Mouse (Mus musculus) thymus, adult 2 months (tissue): ENCODE results near the gene Tmco1. TPM values are rescaled to one million over a fixed set of nuclear protein-coding genes. Genes with fewer than 3 reads are reported as not detected.

Source experiments
- DNase-seq: peaks from one replicate; pipeline ENCODE4 v3.0.0; 2021
- H3K27ac ChIP-seq: fragments of 200-500 bp; 2 replicates; pipeline ENCODE4 v1.5.1; 2012; ENCODE audit warnings: low read length, control low read depth; ENCODE audit not compliant: control insufficient read depth, insufficient read depth
- H3K27me3 ChIP-seq: fragments of 200-500 bp; 2 replicates; pipeline ENCODE4 v1.6.1; 2012; ENCODE audit warnings: mild to moderate bottlenecking, low read length, moderate library complexity, mixed read lengths; ENCODE audit not compliant: control insufficient read depth, insufficient read depth
- H3K36me3 ChIP-seq: fragments of 200-500 bp; 2 replicates; pipeline ENCODE4 v1.6.1; 2012; ENCODE audit warnings: mild to moderate bottlenecking, low read length, moderate library complexity; ENCODE audit not compliant: control insufficient read depth, insufficient read depth
- H3K4me1 ChIP-seq: fragments of 200-500 bp; replicated peaks from 2 replicates; pipeline ENCODE4 v1.6.1; 2012; ENCODE audit warnings: low read length; ENCODE audit not compliant: control insufficient read depth, insufficient read depth
- H3K4me3 ChIP-seq: fragments of 200-500 bp; 2 replicates; pipeline ENCODE4 v1.5.1; 2012; ENCODE audit warnings: mild to moderate bottlenecking, low read length, control low read depth, moderate library complexity; ENCODE audit not compliant: control insufficient read depth, insufficient read depth
- CTCF ChIP-seq: fragments of 200-500 bp; IDR thresholded peaks from 2 replicates; pipeline ENCODE4 v1.5.1; 2012; ENCODE audit warnings: mild to moderate bottlenecking, control low read depth, low read length, moderate library complexity, borderline replicate concordance; ENCODE audit not compliant: control insufficient read depth, poor library complexity, insufficient read depth; ENCODE audit errors: extremely low read depth
- POLR2A ChIP-seq: fragments of 200-500 bp; IDR thresholded peaks from 2 replicates; pipeline ENCODE4 v1.6.1; 2012; ENCODE audit warnings: mild to moderate bottlenecking, low read length, control low read depth, moderate library complexity; ENCODE audit not compliant: control insufficient read depth, poor library complexity, insufficient read depth; ENCODE audit errors: extremely low read depth
- WGBS: fragments of 180-500 bp; shearing (Covaris S2); methylation state at CpG from one replicate; pipeline ENCODE4 v1.1.7; 2018; 5-methylcytosine and 5-hydroxymethylcytosine counted together
- polyA plus RNA-seq: library from polyadenylated mRNA; depleted of rRNA; stranded (reverse); fragments of >200 nt; gene quantifications from 2 replicates; pipeline ENCODE4 v1.2.3, GENCODE M21; 2012

Tmco1 gene
- polyA plus RNA-seq, 1 experiment: 44.9 TPM

DNA sequence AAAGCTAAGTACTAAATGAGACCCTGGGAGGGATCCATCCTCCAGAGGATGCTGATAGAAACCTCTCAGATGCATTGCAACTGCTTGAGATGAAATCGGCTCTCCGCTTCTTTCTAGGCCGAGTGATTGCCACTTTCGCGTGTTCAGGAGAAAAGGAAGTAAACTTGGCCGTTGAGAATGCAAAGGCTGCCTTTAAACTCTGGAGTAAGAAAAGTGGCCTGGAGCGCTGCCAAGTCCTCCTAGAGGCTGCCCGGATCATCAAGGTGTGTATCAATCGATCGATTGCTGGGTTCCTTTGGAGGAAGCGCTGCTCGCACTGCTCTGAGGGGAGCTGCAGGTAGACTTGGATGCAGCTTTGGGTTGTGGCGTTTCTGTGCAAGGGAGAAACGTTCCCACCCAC, 44.2 kb downstream of the Tmco1 start:
- no peak overlapping the region for H3K4me3 ChIP-seq
- no peaks in the 10 kb centered on the region for H3K27me3 ChIP-seq
- H3K4me1 ChIP-seq: peaks cover 4% of the 10 kb centered on the region; the same call in 1 of the 2 replicates
- TF ChIP-seq CTCF: no peak
- no peak for TF ChIP-seq POLR2A
- H3K27ac ChIP-seq: no peak overlapping the region
- 90% methylated on average over 14 of the region's 14 CpGs for WGBS
- peaks cover 33% of the 10 kb centered on the region for H3K36me3 ChIP-seq
- no peak for DNase-seq

DNA sequence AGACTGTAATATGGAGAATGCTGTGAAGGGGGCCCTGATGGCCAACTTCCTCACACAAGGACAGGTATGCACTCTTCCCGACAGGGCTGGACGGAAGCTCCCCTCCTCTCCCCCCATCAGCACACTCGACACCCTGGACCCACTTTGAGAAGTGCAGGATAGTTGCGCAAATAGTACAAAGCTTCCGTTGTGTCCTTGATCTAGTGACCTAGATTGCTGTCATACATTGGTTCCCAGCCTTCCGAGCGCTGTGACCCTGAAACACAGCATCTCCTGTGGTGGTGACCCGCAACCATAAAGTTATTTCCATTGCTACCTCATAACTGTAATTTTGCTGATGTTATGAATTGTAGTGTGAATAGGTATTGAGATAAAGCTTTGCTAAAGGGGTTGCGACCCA, 49.2 kb downstream of the Tmco1 start:
- no peaks in the 10 kb centered on the region for H3K4me1 ChIP-seq
- H3K4me3 ChIP-seq: no peak overlapping the region
- TF ChIP-seq CTCF (no peak), POLR2A (no peak)
- H3K27ac ChIP-seq: no peak overlapping the region
- no peak for DNase-seq
- WGBS: 98% methylated on average over 9 of the region's 9 CpGs
- peaks cover 45% of the 10 kb centered on the region for H3K36me3 ChIP-seq
- H3K27me3 ChIP-seq: no peaks in the 10 kb centered on the region

DNA sequence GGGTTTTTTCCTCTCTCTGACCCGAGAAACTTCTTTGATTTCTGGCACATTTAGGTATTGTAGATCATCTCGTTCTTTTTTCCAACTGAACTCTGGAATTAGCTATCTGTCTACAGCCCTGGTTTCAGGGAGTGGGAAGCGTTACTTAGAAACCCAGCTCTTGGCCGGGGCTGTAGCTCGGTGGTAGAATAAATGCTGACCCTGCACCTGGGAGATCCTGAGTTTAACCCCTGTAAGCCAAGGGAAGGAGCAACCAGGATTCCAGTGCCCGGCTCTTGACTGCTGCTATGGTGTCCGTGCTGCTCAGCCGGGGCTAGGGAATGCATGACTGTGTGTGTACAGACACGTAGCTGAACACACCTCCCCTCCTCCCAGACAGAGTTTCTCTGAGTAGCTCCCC, 50.6 kb downstream of the Tmco1 start:
- no peak for TF ChIP-seq CTCF
- TF ChIP-seq POLR2A: no peak
- whole genome bisulfite sequencing: 95% methylated on average over 9 of the region's 9 CpGs
- no peaks in the 10 kb centered on the region for H3K27me3 ChIP-seq
- peaks cover 48% of the 10 kb centered on the region for H3K36me3 ChIP-seq
- no peaks in the 10 kb centered on the region for H3K4me1 ChIP-seq
- no peak overlapping the region for H3K27ac ChIP-seq
- DNase-seq: no peak
- H3K4me3 ChIP-seq: no peak overlapping the region

DNA sequence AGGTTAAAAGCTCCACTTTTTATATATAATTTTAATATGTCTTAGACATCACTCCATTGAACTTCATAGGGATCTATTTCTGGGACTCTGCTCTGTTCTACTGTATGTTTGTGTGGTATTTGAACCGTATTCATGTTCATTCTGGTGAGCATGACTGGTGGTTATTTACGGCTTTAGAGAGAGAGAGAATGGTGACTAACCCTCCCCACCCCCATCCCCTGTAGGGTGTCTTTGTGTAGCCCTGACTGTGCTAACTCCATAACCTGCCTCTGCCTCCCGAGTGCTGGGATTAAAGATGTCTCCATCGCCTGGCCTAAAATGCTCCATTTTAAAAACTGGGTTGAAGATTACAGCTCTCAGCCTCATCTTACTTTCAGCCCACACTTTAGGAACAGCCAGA, 52.1 kb downstream of the Tmco1 start:
- DNase-seq: no peak
- 92% methylated on average over 4 of the region's 4 CpGs for WGBS
- H3K4me1 ChIP-seq: no peaks in the 10 kb centered on the region
- peaks cover 36% of the 10 kb centered on the region for H3K36me3 ChIP-seq
- H3K27ac ChIP-seq: no peak overlapping the region
- H3K4me3 ChIP-seq: no peak overlapping the region
- H3K27me3 ChIP-seq: no peaks in the 10 kb centered on the region
- TF ChIP-seq CTCF: no peak
- no peak for TF ChIP-seq POLR2A

DNA sequence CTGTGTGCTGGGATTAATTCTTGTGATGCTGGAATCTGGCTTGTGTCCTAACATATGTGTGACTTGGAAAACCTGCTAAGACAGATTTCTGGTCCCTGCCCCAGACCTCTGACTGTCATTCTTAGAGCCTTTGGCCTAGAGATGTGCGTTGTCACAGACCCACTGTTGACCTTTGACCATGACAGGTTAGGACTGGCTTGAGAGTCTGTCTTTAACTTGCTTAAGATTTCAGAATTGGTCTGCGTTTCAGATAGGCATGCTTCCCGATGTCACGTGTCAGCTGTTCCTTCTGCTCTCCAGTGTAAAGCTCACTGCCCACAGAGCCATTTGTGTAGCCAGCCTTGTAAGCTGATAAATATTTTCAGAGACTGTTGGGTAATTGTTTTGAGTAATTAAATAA, 54.6 kb downstream of the Tmco1 start:
- H3K4me3 ChIP-seq: no peak overlapping the region
- H3K36me3 ChIP-seq: peaks cover 17% of the 10 kb centered on the region
- no peaks in the 10 kb centered on the region for H3K27me3 ChIP-seq
- H3K4me1 ChIP-seq: no peaks in the 10 kb centered on the region
- TF ChIP-seq POLR2A: no peak
- TF ChIP-seq CTCF: no peak
- no peak overlapping the region for H3K27ac ChIP-seq
- WGBS: 98% methylated on average over 4 of the region's 4 CpGs
- DNase-seq: no peak

DNA sequence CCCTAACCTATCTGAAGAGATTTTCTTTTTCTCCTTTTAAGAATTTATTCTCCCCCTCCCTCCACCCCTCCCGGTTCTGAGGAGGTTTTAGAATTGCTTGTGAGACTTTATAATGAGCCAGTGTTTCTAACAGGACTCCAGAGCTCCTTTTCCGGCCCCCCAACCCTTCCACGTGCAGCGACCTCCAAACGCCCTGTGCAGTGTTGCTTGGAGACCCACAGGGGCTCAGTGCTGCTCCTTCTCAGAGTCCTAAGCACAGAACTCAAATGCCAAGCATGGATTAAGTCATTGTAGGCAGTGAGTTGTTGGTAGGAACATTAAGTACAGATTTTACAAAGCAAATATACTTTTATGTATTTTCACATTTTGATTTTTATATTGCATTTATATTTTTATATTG, 55.1 kb downstream of the Tmco1 start:
- Histone ChIP-seq H3K4me1 (no peaks in the 10 kb centered on the region), H3K36me3 (peaks cover 17% of the 10 kb centered on the region), H3K27me3 (no peaks in the 10 kb centered on the region), H3K27ac (no peak overlapping the region), H3K4me3 (no peak overlapping the region)
- no peak for TF ChIP-seq POLR2A
- no peak for DNase-seq
- 96% methylated on average over 5 of the region's 5 CpGs for WGBS

DNA sequence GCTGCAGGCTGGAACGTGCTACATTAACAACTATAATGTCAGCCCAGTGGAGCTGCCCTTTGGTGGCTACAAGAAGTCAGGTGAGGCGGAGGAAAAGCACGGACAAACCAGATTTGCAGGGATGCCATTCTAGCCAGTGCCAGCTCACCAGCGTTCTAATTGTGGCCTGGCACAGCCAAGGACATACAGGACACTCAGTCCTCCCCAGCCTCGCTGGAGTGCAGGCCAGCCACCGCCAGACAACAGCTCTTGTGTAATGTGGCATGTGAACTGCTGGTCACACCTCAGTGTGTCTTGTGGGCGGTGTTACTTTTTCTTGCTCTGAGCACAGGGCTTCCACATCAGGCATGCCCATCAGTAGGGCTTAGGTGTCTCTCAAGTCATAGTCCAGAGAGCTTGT, 57.6 kb downstream of the Tmco1 start:
- TF ChIP-seq POLR2A (no peak), CTCF (no peak)
- Histone ChIP-seq H3K4me1 (no peaks in the 10 kb centered on the region), H3K27me3 (no peaks in the 10 kb centered on the region), H3K27ac (no peak overlapping the region), H3K4me3 (no peak overlapping the region), H3K36me3 (peaks cover 17% of the 10 kb centered on the region)
- 97% methylated on average over 7 of the region's 7 CpGs for WGBS
- no peak for DNase-seq
